ENCODE assay signal across 22 mouse cellular contexts in the genomic region with DNA sequence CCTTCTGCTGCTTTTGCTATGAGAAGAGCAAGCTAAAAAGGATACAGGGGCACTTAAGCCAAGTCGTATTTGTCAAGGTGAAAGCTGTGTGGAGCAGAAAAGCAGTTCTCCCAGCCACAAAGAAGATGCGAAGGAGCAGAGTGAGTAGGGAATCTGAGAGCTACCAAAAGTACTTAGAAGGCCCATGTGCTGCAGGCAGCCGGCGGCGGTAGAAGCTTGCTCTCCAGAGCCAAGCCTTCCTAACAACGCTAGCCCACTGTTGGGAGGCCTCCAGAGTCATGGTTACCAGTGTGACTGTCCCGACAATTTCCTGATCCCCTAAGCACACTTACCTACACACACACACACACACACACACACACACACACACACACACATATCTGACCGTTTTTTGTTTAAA.
DNase-seq lines count a peak whose midpoint lies in the region; ATAC-seq and TF ChIP-seq lines count a peak whose summit lies in the region.
"Had no signal": no experiment of that assay in that cellular context is flagged by ENCODE, and none has a peak within 500 bp of the region (broad histone marks: within the 10 kb centered on the region; RNA-seq: fewer than 3 reads in every experiment).

No protein-coding gene starts in this region.

- H3K27me3 ChIP-seq in embryonic facial prominence, embryonic 10.5 days (replicated peaks; ENCODE audit: low read depth, poor library complexity, severe bottlenecking): no peaks in the 10 kb centered on the region
- H3K27me3 ChIP-seq: forebrain, embryonic 13.5 days; hindbrain, embryonic 12.5 days; hindbrain, embryonic 15.5 days had no signal

- no peaks in the 10 kb centered on the region for H3K36me3 ChIP-seq in embryonic facial prominence, embryonic 10.5 days (replicated peaks)
- H3K36me3 ChIP-seq: forebrain, embryonic 10.5 days; heart, embryonic 10.5 days; hindbrain, embryonic 12.5 days; hindbrain, embryonic 15.5 days had no signal

- ATAC-seq in frontal cortex, adult (ENCODE audit: low TSS enrichment): peak; percentile 40
- ATAC-seq in CD4-positive, CD25-positive, alpha-beta regulatory T cell, adult 4 months: no peak
- ATAC-seq: forebrain, embryonic 13.5 days; forebrain, embryonic 16.5 days; intestine, postnatal 0 days had no signal

- WGBS in embryonic facial prominence, embryonic 10.5 days: 70% methylated on average over 8 of the region's 8 CpGs

- intact Hi-C loops in left cerebral cortex, adult 2 months (cut with DNase I): no loop called here
- intact Hi-C loops in left cerebral cortex, postnatal 25 days (cut with DNase I): no loop called here

- H3K27ac ChIP-seq in left cerebral cortex, adult 2 months: peak overlapping the region; percentile 54
- no peak overlapping the region for H3K27ac ChIP-seq in embryonic facial prominence, embryonic 10.5 days (replicated peaks)
- H3K27ac ChIP-seq: forebrain, embryonic 10.5 days; forebrain, embryonic 13.5 days; heart, adult 2 months; heart, embryonic 10.5 days; hindbrain, embryonic 12.5 days; hindbrain, embryonic 15.5 days had no signal

- no peak for DNase-seq in frontal cortex, postnatal 10 days (ENCODE audit: low spot score in 2 of 2)
- DNase-seq in left cerebral cortex, adult 2 months (ENCODE audit: extremely low spot score in 1 of 2, low spot score in 2 of 2): no peak
- no peak for DNase-seq in left cerebral cortex, postnatal 25 days (ENCODE audit: low spot score in 2 of 2)
- peak; percentile 54 for DNase-seq in brain, adult 2 months (ENCODE audit: low read depth, low spot score)
- no peak for DNase-seq in embryonic facial prominence, embryonic 10.5 days (ENCODE audit: low spot score)
- DNase-seq: adrenal gland, adult 2 months; adrenal gland, postnatal 14 days; B cell, adult 2 months; cerebellum, adult 18-20 months; cerebellum, adult 9-10 months; embryo, embryonic 11 days; gastrocnemius, postnatal 25 days; heart, adult 2 months had no signal

- TF ChIP-seq CTCF in left cerebral cortex, adult 2 months (IDR thresholded peaks at IDR 0.05): no peak

- H3K9me3 ChIP-seq in embryonic facial prominence, embryonic 10.5 days: no peaks in the 10 kb centered on the region
- H3K9me3 ChIP-seq: forebrain, embryonic 10.5 days; forebrain, embryonic 13.5 days; heart, embryonic 10.5 days; hindbrain, embryonic 12.5 days; hindbrain, embryonic 15.5 days had no signal

- H3K4me3 ChIP-seq in left cerebral cortex, adult 2 months: no peak overlapping the region
- H3K4me3 ChIP-seq in embryonic facial prominence, embryonic 10.5 days: no peak overlapping the region
- H3K4me3 ChIP-seq: forebrain, embryonic 10.5 days; forebrain, embryonic 13.5 days; heart, adult 2 months; heart, embryonic 10.5 days; hindbrain, embryonic 12.5 days; hindbrain, embryonic 15.5 days had no signal

- peaks cover 3% of the 10 kb centered on the region; the same call in 1 of the 2 replicates for H3K4me1 ChIP-seq in embryonic facial prominence, embryonic 10.5 days
- H3K4me1 ChIP-seq: forebrain, embryonic 13.5 days; heart, embryonic 10.5 days; hindbrain, embryonic 12.5 days; hindbrain, embryonic 15.5 days had no signal
